Mouse (Mus musculus) neural tube, embryonic 12.5 days (tissue): ENCODE measurements around the gene C1qbp. TPM values are rescaled to one million over a fixed set of nuclear protein-coding genes. Genes with fewer than 3 reads are reported as not detected.

Source experiments
- ATAC-seq: fragments of 200-750 bp; cut with Nextera tagmentation; 2 replicates; pipeline ENCODE4 v1.8.0; 2017; ENCODE audit warnings: low read depth, mild to moderate bottlenecking, moderate TSS enrichment, moderate library complexity; ENCODE audit not compliant: low FRiP score
- H3K27ac ChIP-seq: fragments of 300-500 bp; sonication (generic); 2 replicates; pipeline ENCODE4 v1.5.1; 2016
- H3K27me3 ChIP-seq: fragments of 300-500 bp; sonication (generic); replicated peaks from 2 replicates; pipeline ENCODE4 v1.6.1; 2016; ENCODE audit warnings: mild to moderate bottlenecking
- H3K36me3 ChIP-seq: fragments of 300-500 bp; sonication (generic); 2 replicates; pipeline ENCODE4 v1.6.1; 2016; ENCODE audit warnings: mild to moderate bottlenecking
- H3K4me1 ChIP-seq: fragments of 300-500 bp; sonication (generic); 2 replicates; pipeline ENCODE4 v1.6.1; 2016
- H3K4me2 ChIP-seq: fragments of 300-500 bp; sonication (generic); replicated peaks from 2 replicates; pipeline ENCODE4 v1.6.1; 2016; ENCODE audit warnings: mild to moderate bottlenecking
- H3K4me3 ChIP-seq: fragments of 300-500 bp; sonication (generic); 2 replicates; pipeline ENCODE4 v1.5.1; 2016
- H3K9ac ChIP-seq: fragments of 300-500 bp; sonication (generic); 2 replicates; pipeline ENCODE4 v1.6.1; 2016; ENCODE audit warnings: mild to moderate bottlenecking
- H3K9me3 ChIP-seq: fragments of 300-500 bp; sonication (generic); 2 replicates; pipeline ENCODE4 v1.6.1; 2016; ENCODE audit warnings: mild to moderate bottlenecking
- WGBS: fragments of 180-500 bp; shearing (Covaris S2); methylation state at CpG from one replicate; pipeline ENCODE4 v1.1.7; 2016; 5-methylcytosine and 5-hydroxymethylcytosine counted together
- polyA plus RNA-seq: library from polyadenylated mRNA; unstranded; fragments of >200 nt; fragmentation: Nextera tagmentation; extraction: Ambion mirVana; gene quantifications from 2 replicates; pipeline ENCODE4 v1.2.1, GENCODE M21; 2016

Gene C1qbp
- polyA plus RNA-seq: 210 and 223 TPM in 2 replicates

DNA sequence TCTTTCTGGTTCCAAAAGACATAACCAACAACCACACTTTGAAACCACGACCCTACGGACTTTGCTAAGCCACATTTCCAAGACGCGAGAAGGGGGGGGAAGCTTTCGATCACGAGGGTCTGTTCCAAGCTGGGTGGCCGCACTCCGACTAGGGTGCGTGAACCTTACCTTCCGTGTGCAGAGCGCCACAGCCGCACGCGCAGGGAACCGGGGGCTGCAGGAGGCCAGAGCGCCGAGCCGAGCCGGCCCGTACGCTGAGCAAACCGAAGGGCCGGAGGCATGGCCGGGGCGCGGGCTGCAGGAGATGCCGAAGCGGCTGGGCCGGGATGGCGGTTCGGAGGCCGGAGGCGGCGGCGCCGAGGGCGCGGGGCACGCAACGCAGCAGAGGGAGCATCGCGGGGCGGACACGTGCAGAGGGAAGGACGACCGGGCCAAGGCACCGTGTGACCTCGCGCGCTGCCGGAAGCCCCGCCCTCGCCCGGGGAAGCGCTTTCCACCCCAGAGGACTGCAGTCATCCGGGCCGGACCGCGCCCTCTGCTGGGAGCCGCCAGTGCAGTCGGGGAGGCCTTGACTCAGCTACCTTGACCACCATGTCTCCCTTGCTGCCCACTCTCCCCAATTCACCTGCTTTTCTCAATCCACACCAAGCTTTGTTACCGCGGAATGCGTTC is at the start of gene C1qbp:
C1qbp (minus strand) TSS at position 470 of the 672 bp plus-strand sequence.
- ATAC-seq: peak; percentile 98
- Histone ChIP-seq H3K4me2 (peak within 1 kb of the TSS; percentile 82), H3K27ac (no peak within 1 kb of the TSS), H3K9me3 (no peaks in the 10 kb centered on the region), H3K4me1 (peaks cover 13% of the 10 kb centered on the region; the same call in 1 of the 2 replicates), H3K9ac (peak within 1 kb of the TSS; percentile 90), H3K36me3 (peaks cover 61% of the 10 kb centered on the region), H3K27me3 (no peaks in the 10 kb centered on the region), H3K4me3 (peak within 1 kb of the TSS; percentile 100)
- under 1% methylated on average over 63 of the region's 64 CpGs for WGBS

- no peak for ATAC-seq
- H3K36me3 ChIP-seq: peaks cover 15% of the 10 kb centered on the region
Measured at GRCm38 (mm10) chr11:71032070-71032469, 49.2 kb upstream of the C1qbp start.

DNA sequence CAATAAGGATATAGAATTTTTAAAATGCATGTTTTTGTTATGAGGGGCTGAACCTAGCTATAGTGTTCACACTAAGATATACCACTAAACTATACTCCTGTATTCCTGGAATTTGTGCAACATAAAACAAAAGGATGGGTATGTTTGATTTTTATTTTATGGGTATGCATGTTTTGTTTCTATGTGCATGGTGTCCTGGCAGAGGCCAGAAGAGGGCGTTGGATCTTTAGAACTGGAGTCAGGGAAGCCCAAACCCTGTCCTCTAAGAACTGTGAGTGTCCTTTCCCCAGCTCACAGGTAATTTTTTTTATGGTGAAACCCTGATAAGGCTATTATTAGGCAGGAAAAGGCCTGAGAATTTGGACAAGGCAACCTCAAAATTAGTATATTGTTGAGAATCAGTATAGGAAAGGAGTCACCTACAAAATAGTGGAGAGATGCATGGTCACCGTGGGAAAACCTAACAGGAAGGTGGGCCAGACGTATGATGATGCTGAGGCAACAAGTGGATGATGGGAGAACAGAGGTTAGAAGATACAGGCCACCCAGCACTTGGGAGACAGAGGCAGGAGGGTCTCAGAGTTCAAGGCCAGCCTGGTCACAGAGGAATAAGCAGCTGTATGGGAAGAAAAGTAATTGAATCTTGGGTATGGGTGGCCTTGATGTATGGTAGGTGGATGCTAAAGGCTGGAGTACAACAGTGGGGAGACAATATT is 46.7 kb upstream of the C1qbp start:
- Histone ChIP-seq H3K27me3 (no peaks in the 10 kb centered on the region), H3K27ac (no peak overlapping the region), H3K4me3 (no peak overlapping the region), H3K36me3 (peaks cover 40% of the 10 kb centered on the region), H3K9me3 (no peaks in the 10 kb centered on the region), H3K9ac (no peak overlapping the region), H3K4me2 (no peak overlapping the region), H3K4me1 (peaks cover 18% of the 10 kb centered on the region)
- ATAC-seq: no peak
- WGBS: 75% methylated on average over 3 of the region's 3 CpGs

More at GRCm38 (mm10) chr11:71032070-71032469, 49.2 kb upstream of the C1qbp start:
- Histone ChIP-seq H3K27ac (peak overlapping the region; percentile 69; the same call in 1 of the 2 replicates), H3K9ac (peak overlapping the region; percentile 88), H3K4me1 (peaks cover 18% of the 10 kb centered on the region), H3K9me3 (no peaks in the 10 kb centered on the region), H3K4me3 (peak overlapping the region; percentile 70), H3K27me3 (no peaks in the 10 kb centered on the region), H3K4me2 (peak overlapping the region; percentile 73)
- WGBS: 71% methylated on average over 7 of the region's 7 CpGs

- Histone ChIP-seq H3K4me2 (no peak overlapping the region), H3K4me3 (no peak overlapping the region), H3K27ac (no peak overlapping the region), H3K27me3 (no peaks in the 10 kb centered on the region), H3K4me1 (peaks cover 18% of the 10 kb centered on the region), H3K36me3 (peaks cover 46% of the 10 kb centered on the region), H3K9me3 (no peaks in the 10 kb centered on the region), H3K9ac (no peak overlapping the region)
- no peak for ATAC-seq
- WGBS: 86% methylated on average over 3 of the region's 3 CpGs
Measured at GRCm38 (mm10) chr11:71028280-71028679, 45.5 kb upstream of the C1qbp start.

GRCm38 (mm10) chr11:71019201-71020068 is 36.6 kb upstream of the C1qbp start, which contains the start of the genes Mis12 and Derl2:
Mis12 (plus strand) TSS chr11:71019611.
Derl2 (minus strand) TSS chr11:71019841.
- WGBS: under 1% methylated on average over 71 of the region's 71 CpGs
- H3K27ac ChIP-seq: peak within 1 kb of the TSS; percentile 65
- ATAC-seq: peak; percentile 100
- no peaks in the 10 kb centered on the region for H3K9me3 ChIP-seq
- H3K4me2 ChIP-seq: peak within 1 kb of the TSS; percentile 81
- peaks cover 4% of the 10 kb centered on the region for H3K36me3 ChIP-seq
- no peaks in the 10 kb centered on the region for H3K27me3 ChIP-seq
- peaks cover 29% of the 10 kb centered on the region for H3K4me1 ChIP-seq
- peak within 1 kb of the TSS; percentile 72 for H3K9ac ChIP-seq
- H3K4me3 ChIP-seq: peak within 1 kb of the TSS; percentile 67

- Histone ChIP-seq H3K36me3 (peaks cover 6% of the 10 kb centered on the region), H3K27ac (no peak overlapping the region), H3K27me3 (no peaks in the 10 kb centered on the region), H3K4me3 (peak overlapping the region; percentile 67), H3K4me1 (peaks cover 29% of the 10 kb centered on the region), H3K4me2 (peak overlapping the region; percentile 81), H3K9me3 (no peaks in the 10 kb centered on the region), H3K9ac (peak overlapping the region; percentile 69)
- 7% methylated on average over 28 of the region's 28 CpGs for WGBS
- ATAC-seq: peak; percentile 41; the same call in 1 of the 2 replicates
Measured at GRCm38 (mm10) chr11:71018416-71019200, 35.8 kb upstream of the C1qbp start.

DNA sequence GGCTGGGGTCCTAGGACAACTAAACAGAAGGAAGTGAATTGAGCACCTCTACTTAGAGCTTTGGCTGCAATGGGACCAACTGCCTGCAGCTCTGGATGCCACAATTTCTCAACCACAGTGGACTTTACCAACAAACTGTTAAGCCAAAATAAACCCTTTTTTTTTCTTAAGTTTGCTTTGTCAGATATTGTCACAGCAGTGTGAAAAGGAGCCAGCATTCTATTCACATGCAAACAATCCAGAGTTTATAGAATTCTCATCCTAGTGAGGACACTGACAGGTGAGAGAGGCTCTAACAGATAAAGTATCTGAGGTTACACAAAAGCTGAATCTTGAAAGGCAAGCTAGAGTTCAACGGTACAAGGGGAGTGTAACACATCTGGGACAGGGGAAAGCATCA is 34.2 kb upstream of the C1qbp start:
- WGBS: 100% methylated on average over 1 of the region's 1 CpGs
- Histone ChIP-seq H3K36me3 (peaks cover 17% of the 10 kb centered on the region), H3K9me3 (no peaks in the 10 kb centered on the region), H3K9ac (no peak overlapping the region), H3K4me2 (no peak overlapping the region), H3K4me3 (no peak overlapping the region), H3K4me1 (peaks cover 29% of the 10 kb centered on the region), H3K27me3 (no peaks in the 10 kb centered on the region), H3K27ac (no peak overlapping the region)
- ATAC-seq: no peak

GRCm38 (mm10) chr11:71012743-71013142 is 29.9 kb upstream of the C1qbp start:
- no peak overlapping the region for H3K9ac ChIP-seq
- no peak for ATAC-seq
- no peaks in the 10 kb centered on the region for H3K9me3 ChIP-seq
- 96% methylated on average over 7 of the region's 7 CpGs for WGBS
- H3K4me3 ChIP-seq: no peak overlapping the region
- no peak overlapping the region for H3K27ac ChIP-seq
- H3K36me3 ChIP-seq: peaks cover 49% of the 10 kb centered on the region
- H3K4me1 ChIP-seq: peaks cover 10% of the 10 kb centered on the region
- H3K4me2 ChIP-seq: no peak overlapping the region
- H3K27me3 ChIP-seq: no peaks in the 10 kb centered on the region

GRCm38 (mm10) chr11:71008321-71008720 is 25.5 kb upstream of the C1qbp start:
- no peaks in the 10 kb centered on the region for H3K27me3 ChIP-seq
- H3K36me3 ChIP-seq: peaks cover 43% of the 10 kb centered on the region

DNA sequence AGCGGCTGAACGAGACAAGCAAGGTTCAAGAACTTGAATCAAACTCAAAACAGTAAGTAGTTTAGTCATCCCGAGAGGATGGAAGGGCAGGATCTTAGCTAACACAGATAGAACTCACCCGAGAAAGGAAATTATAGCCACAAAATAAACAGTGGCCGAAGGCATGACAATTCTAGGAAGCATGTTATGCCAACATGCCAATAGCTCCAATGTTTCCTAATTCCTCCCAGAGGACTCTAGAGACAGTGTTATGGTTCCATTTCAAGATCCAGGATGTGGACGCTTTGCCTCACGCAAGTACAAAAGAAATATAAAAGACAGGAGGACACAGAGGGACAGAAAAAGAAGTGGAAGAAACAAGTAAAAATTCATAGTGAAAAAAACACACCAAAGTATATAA is 25.0 kb upstream of the C1qbp start:
- Histone ChIP-seq H3K4me2 (no peak overlapping the region), H3K9me3 (no peaks in the 10 kb centered on the region), H3K4me1 (peaks cover 7% of the 10 kb centered on the region), H3K9ac (no peak overlapping the region), H3K27me3 (no peaks in the 10 kb centered on the region), H3K4me3 (no peak overlapping the region), H3K27ac (no peak overlapping the region), H3K36me3 (peaks cover 41% of the 10 kb centered on the region)
- WGBS: 90% methylated on average over 7 of the region's 7 CpGs
- ATAC-seq: no peak

More at GRCm38 (mm10) chr11:71008321-71008720, 25.5 kb upstream of the C1qbp start:
- Histone ChIP-seq H3K4me3 (no peak overlapping the region), H3K27ac (no peak overlapping the region), H3K9me3 (no peaks in the 10 kb centered on the region), H3K4me2 (no peak overlapping the region), H3K9ac (no peak overlapping the region), H3K4me1 (peaks cover 2% of the 10 kb centered on the region)
- ATAC-seq: no peak
- whole genome bisulfite sequencing: 96% methylated on average over 3 of the region's 3 CpGs

- Histone ChIP-seq H3K4me1 (peaks cover 12% of the 10 kb centered on the region), H3K9me3 (no peaks in the 10 kb centered on the region), H3K4me2 (no peak overlapping the region), H3K27ac (no peak overlapping the region), H3K4me3 (no peak overlapping the region), H3K9ac (no peak overlapping the region), H3K27me3 (no peaks in the 10 kb centered on the region), H3K36me3 (peaks cover 34% of the 10 kb centered on the region)
- 95% methylated on average over 6 of the region's 6 CpGs for WGBS
- no peak for ATAC-seq
Measured at GRCm38 (mm10) chr11:71007026-71007425, 24.2 kb upstream of the C1qbp start.
